Comparison of ENCODE assay signal across 18 mouse cellular contexts in the genomic region with DNA sequence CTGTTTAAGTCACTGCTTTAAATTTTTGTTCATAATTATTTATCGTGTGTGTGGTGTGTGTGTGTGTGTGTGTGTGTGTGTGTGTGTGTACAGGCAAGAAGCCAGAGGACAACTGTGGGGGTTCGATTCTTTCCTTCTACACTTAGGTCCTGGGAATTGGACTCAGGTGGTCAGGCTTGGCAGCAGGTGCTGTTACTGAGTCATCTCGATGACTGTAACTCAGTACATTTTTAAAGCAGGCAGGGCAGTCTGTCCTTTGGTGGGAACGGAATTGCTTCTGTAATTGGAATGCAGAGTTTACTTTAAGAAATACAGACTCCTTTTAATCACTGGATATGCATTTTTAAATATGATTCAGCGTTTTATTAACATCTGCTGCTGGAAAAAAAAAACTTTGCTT. TPM values are rescaled to one million over a fixed set of nuclear protein-coding genes. Genes with fewer than 3 reads are reported as not detected.
A peak's percentile ranks its signal among the peaks of the same experiment; 100 is the strongest.
DNase-seq lines count a peak whose midpoint lies in the region; ATAC-seq and TF ChIP-seq lines count a peak whose summit lies in the region.
"Had no signal": no experiment of that assay in that cellular context is flagged by ENCODE, and none has a peak within 500 bp of the region (broad histone marks: within the 10 kb centered on the region; RNA-seq: fewer than 3 reads in every experiment).

No protein-coding gene starts in this region.

- peak overlapping the region; percentile 77 for H3K27ac ChIP-seq in gastrocnemius, adult 2 months
- H3K27ac ChIP-seq in lung, postnatal 0 days (ENCODE audit: low read length) = no peak overlapping the region
- peak overlapping the region; percentile 81 for H3K27ac ChIP-seq in embryonic fibroblast, embryonic 13.5 days (ENCODE audit: insufficient read depth, low read length)
- 0 out of 2 replicates have a peak overlapping the region, but pooled peaks have one; percentile 18 for H3K27ac ChIP-seq in stomach, postnatal 0 days (replicated peaks)
- H3K27ac ChIP-seq in cerebellum, adult 2 months (ENCODE audit: insufficient read depth, low read length) = no peak overlapping the region
- H3K27ac ChIP-seq: embryonic facial prominence, embryonic 13.5 days; hindbrain, embryonic 12.5 days; hindbrain, embryonic 15.5 days had no signal

- intact Hi-C loops in gastrocnemius, adult 2 months (cut with DNase I) = no loop called here

- H3K9me3 ChIP-seq in lung, postnatal 0 days (ENCODE audit: low read length) = no peaks in the 10 kb centered on the region
- H3K9me3 ChIP-seq in stomach, postnatal 0 days (ENCODE audit: control insufficient read depth, low read length) = no peaks in the 10 kb centered on the region
- H3K9me3 ChIP-seq: embryonic facial prominence, embryonic 13.5 days; heart, embryonic 12.5 days; hindbrain, embryonic 12.5 days; hindbrain, embryonic 15.5 days had no signal

- H3K36me3 ChIP-seq in lung, postnatal 0 days (ENCODE audit: insufficient read depth, low read length) = 0 out of 2 replicates have a peak, but pooled peaks cover 3% of the 10 kb centered on the region
- H3K36me3 ChIP-seq in stomach, postnatal 0 days (ENCODE audit: control insufficient read depth, insufficient read depth, low read length) = peaks cover 10% of the 10 kb centered on the region; the same call in 1 of the 2 replicates
- H3K36me3 ChIP-seq: embryonic facial prominence, embryonic 13.5 days; hindbrain, embryonic 12.5 days; hindbrain, embryonic 15.5 days had no signal

- H3K4me2 ChIP-seq in lung, postnatal 0 days (replicated peaks; ENCODE audit: low read depth, low read length) = no peak overlapping the region
- H3K4me2 ChIP-seq in stomach, postnatal 0 days (replicated peaks; ENCODE audit: low read depth) = no peak overlapping the region
- H3K4me2 ChIP-seq: embryonic facial prominence, embryonic 13.5 days; heart, embryonic 12.5 days; hindbrain, embryonic 12.5 days; hindbrain, embryonic 15.5 days had no signal

- ATAC-seq in lung, postnatal 0 days = no peak
- no peak for ATAC-seq in stomach, postnatal 0 days (ENCODE audit: low FRiP score, low TSS enrichment)
- ATAC-seq: forebrain, embryonic 14.5 days; forebrain, postnatal 0 days; intestine, postnatal 0 days had no signal

- H3K9ac ChIP-seq in lung, postnatal 0 days (replicated peaks; ENCODE audit: low read depth) = no peak overlapping the region
- no peak overlapping the region for H3K9ac ChIP-seq in stomach, postnatal 0 days (ENCODE audit: low read length)
- H3K9ac ChIP-seq: embryonic facial prominence, embryonic 13.5 days; forebrain, postnatal 0 days; heart, embryonic 12.5 days; hindbrain, embryonic 12.5 days; hindbrain, embryonic 15.5 days had no signal

- H3K4me3 ChIP-seq in gastrocnemius, adult 2 months = no peak overlapping the region
- H3K4me3 ChIP-seq in lung, postnatal 0 days (ENCODE audit: low read depth, low read length) = no peak overlapping the region
- H3K4me3 ChIP-seq in embryonic fibroblast, embryonic 13.5 days (ENCODE audit: insufficient read depth, low read length) = no peak overlapping the region
- no peak overlapping the region for H3K4me3 ChIP-seq in stomach, postnatal 0 days (ENCODE audit: low read depth, low read length)
- H3K4me3 ChIP-seq in cerebellum, adult 2 months (replicated peaks; ENCODE audit: insufficient read depth, low read depth, low read length) = no peak overlapping the region
- H3K4me3 ChIP-seq: embryonic facial prominence, embryonic 13.5 days; heart, embryonic 12.5 days; hindbrain, embryonic 12.5 days; hindbrain, embryonic 15.5 days had no signal

- TF ChIP-seq EP300 in lung, postnatal 0 days (IDR thresholded peaks at IDR 0.05) = no peak
- no peak for TF ChIP-seq EP300 in stomach, postnatal 0 days (optimal IDR thresholded peaks at IDR 0.05)

- TF ChIP-seq CTCF in gastrocnemius, adult 2 months (IDR thresholded peaks at IDR 0.05) = no peak
- no peak for TF ChIP-seq CTCF in lung, postnatal 0 days (IDR thresholded peaks at IDR 0.05)
- no peak for TF ChIP-seq CTCF in embryonic fibroblast, embryonic 13.5 days (IDR thresholded peaks at IDR 0.05; ENCODE audit: borderline replicate concordance, insufficient read depth, low read length)
- no peak for TF ChIP-seq CTCF in stomach, postnatal 0 days (IDR thresholded peaks at IDR 0.05; ENCODE audit: low read depth)
- TF ChIP-seq CTCF in cerebellum, adult 2 months (IDR thresholded peaks at IDR 0.05; ENCODE audit: borderline replicate concordance, insufficient read depth, low read depth, low read length) = no peak

- no peak for TF ChIP-seq POLR2A in embryonic fibroblast, embryonic 13.5 days (IDR thresholded peaks at IDR 0.05; ENCODE audit: low read depth, low read length)
- no peak for TF ChIP-seq POLR2A in cerebellum, adult 2 months (IDR thresholded peaks at IDR 0.05; ENCODE audit: borderline replicate concordance, insufficient read depth, low read length)

- H3K27me3 ChIP-seq in lung, postnatal 0 days (replicated peaks; ENCODE audit: insufficient read depth, low read length) = no peaks in the 10 kb centered on the region
- no peaks in the 10 kb centered on the region for H3K27me3 ChIP-seq in stomach, postnatal 0 days (ENCODE audit: control insufficient read depth, insufficient read depth, low read length)
- H3K27me3 ChIP-seq in cerebellum, adult 2 months (ENCODE audit: control insufficient read depth, insufficient read depth, low read length) = no peaks in the 10 kb centered on the region
- H3K27me3 ChIP-seq: embryonic facial prominence, embryonic 13.5 days; heart, embryonic 12.5 days; hindbrain, embryonic 12.5 days; hindbrain, embryonic 15.5 days; Patski had no signal

- H3K4me1 ChIP-seq in lung, postnatal 0 days (ENCODE audit: insufficient read depth, low read depth, low read length) = peaks cover 8% of the 10 kb centered on the region; the same call in 1 of the 2 replicates
- peaks cover 21% of the 10 kb centered on the region for H3K4me1 ChIP-seq in embryonic fibroblast, embryonic 13.5 days (ENCODE audit: control insufficient read depth, insufficient read depth, low read length)
- H3K4me1 ChIP-seq in stomach, postnatal 0 days (replicated peaks; ENCODE audit: control insufficient read depth, insufficient read depth) = 0 out of 2 replicates have a peak, but pooled peaks cover 2% of the 10 kb centered on the region
- H3K4me1 ChIP-seq in cerebellum, adult 2 months (ENCODE audit: control insufficient read depth, insufficient read depth, low read length) = no peaks in the 10 kb centered on the region; the same call in 1 of the 2 replicates
- H3K4me1 ChIP-seq: hindbrain, embryonic 12.5 days; hindbrain, embryonic 15.5 days had no signal

- DNase-seq in gastrocnemius, adult 2 months = peak; percentile 30
- no peak for DNase-seq in gastrocnemius, postnatal 25 days
- DNase-seq in lung, postnatal 0 days (ENCODE audit: low spot score) = peak; percentile 35
- no peak for DNase-seq in lung, postnatal 10 days
- no peak for DNase-seq in stomach, postnatal 0 days (ENCODE audit: low spot score)
- DNase-seq in left cerebral cortex, adult 9 months (ENCODE audit: low spot score in 2 of 2) = no peak
- DNase-seq in cerebellum, adult 2 months = no peak
- DNase-seq: cerebellum, adult 18-20 months; cerebellum, adult 9-11 months; forebrain, postnatal 0 days had no signal

- WGBS in lung, postnatal 0 days = 51% methylated on average over 5 of the region's 5 CpGs
- WGBS in stomach, postnatal 0 days = 40% methylated on average over 5 of the region's 5 CpGs
- WGBS in cerebellum, adult 2 months = 53% methylated on average over 5 of the region's 5 CpGs

RNA-seq across cellular contexts. Expression of gene Map3k20, which starts 22.9 kb away (rescaled TPM):
- 100 to 1,000 TPM; 338 to 407 TPM for total RNA-seq in gastrocnemius, adult 2 months (2021)
- 100 to 1,000 TPM; 311 to 336 TPM for total RNA-seq in gastrocnemius, postnatal 25 days (2021)
- polyA plus RNA-seq in lung, postnatal 0 days (2015; fragmentation: Nextera tagmentation; extraction: Ambion mirVana) = 18.5 and 19.4 TPM in 2 replicates
- polyA plus RNA-seq in embryonic fibroblast, embryonic 13.5 days (2011; ENCODE audit: insufficient read length, low read depth, missing spikeins) = 103 and 118 TPM in 2 replicates
- 15.9 and 17.0 TPM in 2 replicates for polyA plus RNA-seq in stomach, postnatal 0 days (2015; fragmentation: Nextera tagmentation; extraction: Ambion mirVana)
- 6.0 and 6.9 TPM in 2 replicates for polyA plus RNA-seq in cerebellum, adult 2 months (2012; rRNA removed)

Comparison
In these comparisons a context has a peak if more than half of its experiments do, and no peak if none do; other contexts are left out.
1. DNase-seq: peak in gastrocnemius, adult 2 months (single experiment) and lung, postnatal 0 days (single experiment); none in gastrocnemius, postnatal 25 days (single experiment), lung, postnatal 10 days (single experiment), stomach, postnatal 0 days (single experiment), left cerebral cortex, adult 9 months (0 of 2) and cerebellum, adult 2 months (0 of 2).
2. H3K27ac ChIP-seq: peak in gastrocnemius, adult 2 months (single experiment), embryonic fibroblast, embryonic 13.5 days (single experiment) and stomach, postnatal 0 days (single experiment); none in lung, postnatal 0 days (single experiment) and cerebellum, adult 2 months (single experiment).